Mouse (Mus musculus) stomach, postnatal 0 days (tissue): ENCODE measurements around the gene 1700001C02Rik. TPM values are rescaled to one million over a fixed set of nuclear protein-coding genes. Genes with fewer than 3 reads are reported as not detected.

Experiments
- ATAC-seq: fragments of 200-750 bp; cut with Nextera tagmentation; 2 replicates; pipeline ENCODE4 v1.8.0; 2017; ENCODE audit not compliant: low FRiP score, low TSS enrichment
- DNase-seq: peaks from one replicate; pipeline ENCODE4 v3.0.0-alpha.2; 2016; ENCODE audit warnings: low spot score
- H3K27ac ChIP-seq: fragments of 300-500 bp; sonication (generic); replicated peaks from 2 replicates; pipeline ENCODE4 v1.5.1; 2014; ENCODE audit warnings: mild to moderate bottlenecking, control low read depth
- H3K27me3 ChIP-seq: fragments of 300-500 bp; sonication (generic); 2 replicates; pipeline ENCODE4 v1.6.1; 2014; ENCODE audit warnings: low read length; ENCODE audit not compliant: control insufficient read depth, insufficient read depth
- H3K36me3 ChIP-seq: fragments of 300-500 bp; sonication (generic); 2 replicates; pipeline ENCODE4 v1.6.1; 2014; ENCODE audit warnings: low read length, mixed read lengths; ENCODE audit not compliant: control insufficient read depth, insufficient read depth
- H3K4me1 ChIP-seq: fragments of 300-500 bp; sonication (generic); replicated peaks from 2 replicates; pipeline ENCODE4 v1.6.1; 2014; ENCODE audit warnings: antibody characterized with exemption; ENCODE audit not compliant: control insufficient read depth, insufficient read depth
- H3K4me2 ChIP-seq: fragments of 300-500 bp; sonication (generic); replicated peaks from 2 replicates; pipeline ENCODE4 v1.6.1; 2014; ENCODE audit warnings: low read depth, mild to moderate bottlenecking, control low read depth, moderate library complexity
- H3K4me3 ChIP-seq: fragments of 300-500 bp; sonication (generic); 2 replicates; pipeline ENCODE4 v1.5.1; 2014; ENCODE audit warnings: low read depth, low read length, control low read depth
- H3K9ac ChIP-seq: fragments of 300-500 bp; sonication (generic); 2 replicates; pipeline ENCODE4 v1.6.1; 2014; ENCODE audit warnings: mild to moderate bottlenecking, low read length, control low read depth, mixed read lengths
- H3K9me3 ChIP-seq: fragments of 300-500 bp; sonication (generic); 2 replicates; pipeline ENCODE4 v1.6.1; 2016; ENCODE audit warnings: low read length; ENCODE audit not compliant: control insufficient read depth
- CTCF ChIP-seq: IDR thresholded peaks from 2 replicates; pipeline ENCODE4 v1.5.1; 2016; ENCODE audit warnings: antibody characterized with exemption, low read depth, mild to moderate bottlenecking, moderate library complexity
- EP300 ChIP-seq: optimal IDR thresholded peaks from 2 replicates; pipeline ENCODE3; 2016; ENCODE audit warnings: antibody characterized with exemption
- WGBS: fragments of 180-500 bp; shearing (Covaris S2); extraction: QIAGEN DNeasy Blood & Tissue Kit; methylation state at CpG from one replicate; pipeline ENCODE4 v1.1.7; 2014; 5-methylcytosine and 5-hydroxymethylcytosine counted together
- polyA plus RNA-seq: library from polyadenylated mRNA; unstranded; fragments of >200 nt; fragmentation: Nextera tagmentation; extraction: Ambion mirVana; gene quantifications from 2 replicates; pipeline ENCODE4 v1.2.1, GENCODE M21; 2015

The 1700001C02Rik gene
- polyA plus RNA-seq, 1 experiment from 2014 or later, result not detected

GRCm38 (mm10) chr5:30495288-30495687 lies 29.4 kb downstream of the 1700001C02Rik start:
- DNase-seq, result peak; percentile 56

GRCm38 (mm10) chr5:30496821-30497220 lies 31.0 kb downstream of the 1700001C02Rik start:
- Histone ChIP-seq H3K27me3 (no peaks in the 10 kb centered on the region), H3K27ac (no peak overlapping the region; the same call in 1 of the 2 replicates), H3K4me2 (no peak overlapping the region), H3K9me3 (no peaks in the 10 kb centered on the region), H3K9ac (no peak overlapping the region), H3K4me1 (no peaks in the 10 kb centered on the region), H3K4me3 (no peak overlapping the region), H3K36me3 (no peaks in the 10 kb centered on the region)
- DNase-seq, result peak; percentile 69
- ATAC-seq, result 0 out of 2 replicates have a peak, but pooled peaks have one; percentile 34
- TF ChIP-seq EP300 (no peak), CTCF (no peak)
- 60% methylated on average over 8 of the region's 8 CpGs for WGBS

More at GRCm38 (mm10) chr5:30495288-30495687, 29.4 kb downstream of the 1700001C02Rik start:
- Histone ChIP-seq H3K27ac (peak overlapping the region; percentile 3; the same call in 1 of the 2 replicates), H3K9ac (no peak overlapping the region), H3K27me3 (no peaks in the 10 kb centered on the region), H3K4me1 (no peaks in the 10 kb centered on the region), H3K4me3 (no peak overlapping the region), H3K4me2 (no peak overlapping the region), H3K9me3 (no peaks in the 10 kb centered on the region), H3K36me3 (no peaks in the 10 kb centered on the region)
- no peak for TF ChIP-seq CTCF
- WGBS, result 70% methylated on average over 2 of the region's 2 CpGs
- ATAC-seq, result peak; percentile 83

GRCm38 (mm10) chr5:30497299-30497698 lies 31.5 kb downstream of the 1700001C02Rik start:
- DNase-seq, result no peak
- WGBS, result 72% methylated on average over 7 of the region's 7 CpGs
- TF ChIP-seq CTCF, result no peak
- TF ChIP-seq EP300, result no peak
- no peak overlapping the region for H3K4me3 ChIP-seq
- no peaks in the 10 kb centered on the region for H3K4me1 ChIP-seq
- H3K27ac ChIP-seq, result no peak overlapping the region
- H3K36me3 ChIP-seq, result no peaks in the 10 kb centered on the region
- no peak for ATAC-seq
- H3K9ac ChIP-seq, result no peak overlapping the region
- H3K4me2 ChIP-seq, result no peak overlapping the region
- no peaks in the 10 kb centered on the region for H3K27me3 ChIP-seq
- no peaks in the 10 kb centered on the region for H3K9me3 ChIP-seq

- Histone ChIP-seq H3K9ac (no peak overlapping the region), H3K27ac (no peak overlapping the region), H3K36me3 (no peaks in the 10 kb centered on the region), H3K4me1 (peaks cover 2% of the 10 kb centered on the region; the same call in 1 of the 2 replicates), H3K27me3 (no peaks in the 10 kb centered on the region), H3K9me3 (no peaks in the 10 kb centered on the region), H3K4me2 (no peak overlapping the region), H3K4me3 (no peak overlapping the region)
- no peak for TF ChIP-seq CTCF
- no peak for TF ChIP-seq EP300
- DNase-seq, result no peak
- 75% methylated on average over 8 of the region's 8 CpGs for WGBS
- ATAC-seq, result no peak
These were observed 47.3 kb downstream of the 1700001C02Rik start for GRCm38 (mm10) chr5:30513111-30513510.

- Histone ChIP-seq H3K27ac (no peak overlapping the region), H3K4me2 (no peak overlapping the region), H3K4me1 (peaks cover 3% of the 10 kb centered on the region; the same call in 1 of the 2 replicates), H3K9me3 (no peaks in the 10 kb centered on the region), H3K27me3 (no peaks in the 10 kb centered on the region), H3K36me3 (no peaks in the 10 kb centered on the region), H3K4me3 (no peak overlapping the region), H3K9ac (no peak overlapping the region)
- WGBS, result 60% methylated on average over 7 of the region's 7 CpGs
- DNase-seq, result peak; percentile 65
- TF ChIP-seq CTCF (peak; percentile 87), EP300 (no peak)
- ATAC-seq, result peak; percentile 40; the same call in 1 of the 2 replicates
These were observed 50.5 kb downstream of the 1700001C02Rik start for GRCm38 (mm10) chr5:30516376-30516775.

GRCm38 (mm10) chr5:30518108-30518507 lies 52.3 kb downstream of the 1700001C02Rik start:
- H3K9me3 ChIP-seq, result no peaks in the 10 kb centered on the region
- H3K36me3 ChIP-seq, result no peaks in the 10 kb centered on the region
- H3K4me1 ChIP-seq, result peaks cover 3% of the 10 kb centered on the region; the same call in 1 of the 2 replicates
- TF ChIP-seq EP300, result no peak
- TF ChIP-seq CTCF, result no peak
- no peak for DNase-seq
- WGBS, result 36% methylated on average over 5 of the region's 5 CpGs
- H3K27me3 ChIP-seq, result no peaks in the 10 kb centered on the region
- no peak overlapping the region for H3K27ac ChIP-seq
- H3K4me3 ChIP-seq, result no peak overlapping the region
- peak overlapping the region; percentile 4; the same call in 1 of the 2 replicates for H3K9ac ChIP-seq
- ATAC-seq, result no peak
- no peak overlapping the region for H3K4me2 ChIP-seq
